Mouse (Mus musculus): ENCODE measurements at regions not wholly inside any gene's neighbourhood (a gene's known extent, or its start where the extent isn't known, plus 50 kb on each side); places are given as distances from the start of the nearest gene placed in this dataset.

DNA sequence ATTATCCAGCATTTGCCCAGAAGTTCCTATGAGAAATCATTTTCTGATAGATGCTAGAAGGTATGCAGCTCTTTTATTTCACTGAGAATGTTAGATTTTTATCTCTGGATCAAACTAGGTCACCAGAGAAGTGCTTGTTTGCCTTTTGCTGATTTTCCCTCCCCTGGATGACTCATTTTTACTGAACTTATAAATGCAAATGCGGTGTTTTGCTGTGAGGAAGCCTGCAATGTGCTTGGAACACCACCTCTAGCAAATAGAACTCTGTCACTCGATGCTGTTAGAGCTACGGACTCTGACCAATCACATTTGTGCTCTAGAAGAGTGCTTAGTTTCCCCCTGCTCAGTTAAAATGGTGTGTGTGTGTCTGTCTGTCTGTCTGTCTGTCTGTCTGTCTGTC, 257.2 kb downstream of the Fzd1 start:
- in situ Hi-C loops (cut with MboI, MseI), result no loop called here

DNA sequence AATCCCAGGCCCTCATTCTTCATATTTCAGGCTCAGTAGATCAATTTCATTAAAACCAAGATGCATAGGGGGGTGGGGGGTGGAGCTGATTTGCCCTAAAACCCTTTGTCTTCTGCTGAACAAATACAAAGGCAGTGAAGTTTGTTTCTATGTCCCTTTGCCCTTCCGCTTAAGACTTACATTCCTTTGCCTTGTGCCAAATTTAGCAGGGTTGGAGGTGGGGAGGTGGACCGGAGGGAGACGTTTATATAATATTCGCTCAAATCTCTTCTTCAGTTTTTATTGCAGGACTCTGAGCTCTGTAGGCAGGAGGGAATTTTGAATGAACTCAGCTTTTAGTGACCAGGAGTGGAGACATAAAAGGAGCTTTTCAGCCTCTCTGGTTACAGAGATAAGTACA, 258.8 kb downstream of the Fzd1 start:
- in situ Hi-C loops (cut with MboI, MseI), result no loop called here

DNA sequence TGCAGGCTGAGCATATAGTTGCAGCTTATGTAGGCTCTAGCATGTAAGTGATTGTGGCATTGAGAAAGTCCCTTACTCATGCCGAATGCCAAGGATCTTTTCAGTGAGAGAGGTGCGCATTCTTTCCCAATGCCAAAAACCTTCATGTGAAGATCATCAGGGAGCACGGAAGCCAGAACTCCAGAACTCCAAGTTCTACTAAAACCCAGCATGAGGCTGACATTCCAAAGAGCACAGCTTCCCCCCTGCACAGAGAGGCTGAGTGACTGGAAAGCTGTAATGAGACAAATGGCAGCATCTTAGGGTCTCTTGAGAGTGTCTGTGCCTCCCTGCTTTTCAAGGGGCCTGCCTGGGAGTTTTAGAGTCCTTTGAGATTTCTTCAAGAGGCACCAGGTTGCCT, 259.4 kb downstream of the Fzd1 start:
- in situ Hi-C loops (cut with MboI, MseI), result no loop called here

- in situ Hi-C loops (cut with MboI, MseI), result no loop called here
Observed at GRCm38 (mm10) chr5:4496907-4497200, 261.0 kb downstream of the Fzd1 start.

DNA sequence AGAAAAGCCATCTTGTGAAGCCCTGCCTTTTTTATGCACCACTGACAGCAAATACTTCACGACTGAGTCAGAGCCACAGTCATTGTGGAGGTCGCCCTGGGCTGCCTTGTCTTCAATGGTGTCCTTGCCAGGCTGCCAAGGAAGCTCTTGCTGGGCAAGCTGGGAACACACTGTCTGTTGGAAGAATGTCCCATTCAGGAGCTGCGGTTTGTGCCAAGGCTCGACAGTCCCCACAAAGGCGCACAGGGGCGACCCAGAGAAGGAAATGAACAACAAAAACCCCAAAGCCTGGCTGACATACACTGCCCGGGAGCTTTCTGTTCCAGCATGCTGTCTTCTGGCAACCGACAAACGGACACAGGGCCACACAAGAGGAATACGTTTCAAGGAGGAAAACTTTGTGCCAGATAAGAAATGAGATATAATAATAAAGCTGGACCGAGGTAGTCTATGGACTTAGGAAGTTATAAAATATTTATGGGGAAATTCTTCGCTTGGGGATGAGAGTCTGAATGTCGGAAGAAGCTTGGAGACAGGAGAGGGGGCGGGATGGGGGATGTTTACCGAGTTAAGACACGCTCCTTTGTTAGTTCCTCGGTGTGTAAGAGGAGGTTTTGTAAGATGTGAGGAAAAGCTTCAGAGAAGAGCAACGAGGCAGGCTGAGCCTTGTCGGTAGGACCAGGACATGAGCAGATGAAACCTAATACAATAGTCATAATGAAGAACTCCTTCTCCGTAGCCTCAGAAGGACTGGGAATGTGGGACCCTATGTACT, 261.5 kb downstream of the Fzd1 start:
- in situ Hi-C loops (cut with MboI, MseI), result no loop called here

GRCm38 (mm10) chr5:4495482-4495881, 262.4 kb downstream of the Fzd1 start:
- in situ Hi-C loops (cut with MboI, MseI), result no loop called here

DNA sequence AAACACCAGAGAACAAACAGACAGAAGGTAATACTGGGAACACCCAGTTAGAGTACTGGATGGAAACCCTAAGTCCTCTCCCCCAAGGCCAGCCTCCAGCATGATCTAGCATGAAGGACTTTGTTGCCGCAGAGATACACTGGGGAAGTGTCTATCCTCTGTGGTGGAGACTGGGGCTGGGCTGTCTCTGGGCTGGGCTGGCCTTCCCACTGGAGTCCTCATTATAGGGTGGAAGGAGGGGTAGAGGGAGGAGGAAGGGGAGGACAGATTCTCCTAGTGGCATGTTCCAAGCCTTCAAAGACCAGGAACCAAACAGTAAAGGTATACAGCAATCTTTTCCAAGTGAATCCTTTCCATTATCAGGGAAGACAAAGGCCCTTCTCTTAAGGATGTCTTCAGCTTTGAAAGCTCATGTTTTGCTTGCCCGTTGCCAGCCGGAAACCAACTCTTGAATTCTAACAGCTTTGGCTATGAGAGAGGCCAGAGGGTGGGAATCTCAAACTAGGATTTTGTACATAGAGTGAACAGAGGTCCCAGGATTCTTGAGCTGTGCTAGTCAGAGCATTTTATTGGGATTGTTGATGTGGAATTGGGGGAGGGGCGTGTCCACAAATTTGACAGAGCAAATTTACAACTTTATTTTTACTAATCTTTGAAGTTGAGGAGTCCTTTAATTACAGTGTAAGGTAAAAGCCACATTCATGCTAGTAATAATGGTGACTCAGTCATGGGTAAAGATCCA, 271.3 kb downstream of the Fzd1 start:
- in situ Hi-C loops (cut with MboI, MseI), result no loop called here

DNA sequence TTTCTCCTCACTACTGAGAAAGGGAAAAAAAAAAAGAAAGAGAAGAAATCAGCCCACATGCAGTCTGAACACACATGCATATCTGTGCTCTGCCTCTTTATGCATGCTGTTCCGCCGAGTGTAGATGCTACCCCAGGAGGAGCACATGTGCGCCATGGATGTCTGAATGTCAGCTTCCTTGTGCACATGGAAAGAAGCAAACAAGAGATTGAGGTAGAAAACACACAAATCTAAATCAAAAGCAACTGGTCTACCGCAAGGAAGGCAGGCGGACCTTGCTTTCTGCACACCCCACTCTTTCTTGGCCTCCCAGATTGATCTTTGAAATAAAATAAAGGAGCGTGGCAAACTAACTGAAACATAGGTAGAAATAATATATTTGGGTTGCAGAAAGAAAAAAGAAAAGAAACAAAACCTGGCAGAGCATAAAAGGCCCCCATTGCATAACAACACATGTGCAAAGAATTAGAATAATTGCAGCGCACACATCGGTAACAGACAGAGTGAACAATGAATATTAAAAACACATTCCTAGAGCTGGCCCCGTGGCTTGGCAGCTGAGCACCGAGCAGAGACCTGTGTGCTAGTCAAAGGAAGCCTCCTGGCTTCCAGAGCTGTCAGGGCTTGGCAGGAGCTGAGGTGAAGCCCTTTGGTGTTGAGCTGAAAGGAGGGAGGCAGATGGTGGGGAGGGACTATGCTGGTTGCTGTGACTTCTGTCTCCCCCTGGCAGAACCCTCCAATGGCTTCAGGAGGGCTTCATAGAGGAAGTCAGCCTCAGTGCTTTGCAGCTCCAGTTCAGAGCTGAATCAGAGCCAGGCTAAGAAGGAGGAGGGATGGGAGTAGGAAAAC, 272.1 kb downstream of the Fzd1 start:
- in situ Hi-C loops (cut with MboI, MseI), result no loop called here

- in situ Hi-C loops (cut with MboI, MseI), result no loop called here
Observed at GRCm38 (mm10) chr5:4484780-4485179, 273.1 kb downstream of the Fzd1 start.

DNA sequence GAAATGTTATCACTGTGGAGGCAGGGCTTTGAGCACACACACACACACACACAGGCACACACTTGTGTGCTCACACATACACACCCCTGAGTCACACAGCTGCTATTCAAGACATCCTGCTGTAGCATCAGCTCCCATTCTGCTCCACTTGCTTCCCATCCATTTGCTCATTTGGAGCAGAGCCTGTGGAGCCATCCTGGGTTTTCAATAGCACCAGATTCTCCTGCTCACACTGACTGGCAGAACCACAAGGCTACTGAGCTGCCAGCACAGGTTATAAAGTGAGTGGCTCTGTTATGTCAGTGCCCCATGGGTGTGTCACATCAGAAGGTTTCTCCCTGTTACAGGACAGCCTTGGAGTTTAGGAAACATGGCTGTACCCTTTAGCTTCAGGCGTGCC, 273.7 kb downstream of the Fzd1 start:
- in situ Hi-C loops (cut with MboI, MseI), result no loop called here

DNA sequence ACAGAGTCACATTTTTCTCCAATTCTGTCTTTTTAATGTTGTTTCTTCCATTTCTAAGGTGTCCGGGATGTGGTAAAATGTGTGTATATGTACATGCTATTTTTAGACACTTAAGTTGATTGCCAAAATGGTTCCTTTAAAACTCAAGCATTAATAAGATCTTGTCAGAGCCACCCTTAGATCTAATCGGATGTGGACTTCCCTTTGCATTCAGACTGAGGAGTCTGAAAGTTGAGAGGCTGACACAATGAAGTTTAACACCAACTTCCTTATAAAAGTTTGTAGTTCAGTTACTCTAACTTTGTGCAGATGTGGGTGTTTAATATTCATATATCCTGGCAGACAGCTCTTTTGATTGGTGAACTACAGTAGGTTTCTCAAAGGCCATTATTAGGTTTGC, 282.1 kb downstream of the Mterf1b start:
- in situ Hi-C loops (cut with MboI, MseI), result no loop called here
